Mouse (Mus musculus) bone marrow macrophage, adult 2 months (primary cell): ENCODE measurements around the gene Gpr182.

Experiments used
- CTCF ChIP-seq: IDR thresholded peaks from 2 replicates; pipeline ENCODE4 v1.5.1; 2012; ENCODE audit warnings: low read depth, mild to moderate bottlenecking, low read length, moderate library complexity
- POLR2A ChIP-seq: IDR thresholded peaks from 2 replicates; pipeline ENCODE4 v1.6.1; 2012; ENCODE audit warnings: mild to moderate bottlenecking, low read depth, low read length, borderline replicate concordance

DNA sequence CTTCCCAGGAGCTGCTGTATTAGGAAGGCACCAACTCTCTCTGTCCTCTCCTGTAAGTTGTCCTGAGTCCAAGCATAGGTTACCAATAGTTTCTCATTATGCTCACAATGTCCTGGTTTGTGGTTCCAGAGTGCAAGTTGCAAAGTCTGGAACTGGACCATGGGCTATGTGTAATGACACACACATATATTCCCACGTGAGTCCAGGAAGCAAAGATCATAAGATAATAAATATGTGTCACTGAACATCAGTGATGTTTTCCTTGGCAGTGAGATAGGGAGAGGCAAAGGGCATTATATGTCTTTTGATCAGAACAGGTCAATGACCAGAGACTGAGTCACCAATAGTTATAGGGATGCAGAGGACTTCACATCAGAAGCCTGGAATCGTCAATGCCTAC lies 24.5 kb upstream of the Gpr182 start, which contains the start of gene Rdh9:
- no peak for TF ChIP-seq CTCF
- TF ChIP-seq POLR2A, result no peak
